Mouse (Mus musculus): Measurements from ENCODE around the gene Kctd13. TPM values are rescaled to one million over a fixed set of nuclear protein-coding genes. Genes with fewer than 3 reads are reported as not detected.

Kctd13 gene
- polyA plus RNA-seq, 1 experiment = 22.4 TPM

- WGBS = 2% methylated on average over 27 of the region's 27 CpGs
- TF ChIP-seq CTCF (IDR thresholded peaks at IDR 0.05; ENCODE audit: insufficient read depth, low read length) = no peak
- no peak for TF ChIP-seq POLR2A (IDR thresholded peaks at IDR 0.05; ENCODE audit: borderline replicate concordance, extremely low read depth, low read depth, low read length)
- Histone ChIP-seq H3K4me1 (ENCODE audit: control insufficient read depth, insufficient read depth, low read length) (peaks cover 2% of the 10 kb centered on the region; the same call in 1 of the 2 replicates), H3K4me3 (replicated peaks; ENCODE audit: extremely low read depth, low read depth, low read length) (peak overlapping the region; percentile 89)
- no peak for DNase-seq
Measured at GRCm38 (mm10) chr7:126929046-126929445, 367 bp downstream of the Kctd13 start.

GRCm38 (mm10) chr7:126932652-126933051 is 4.0 kb downstream of the Kctd13 start:
- WGBS = 82% methylated on average over 2 of the region's 2 CpGs
- Histone ChIP-seq H3K4me3 (replicated peaks; ENCODE audit: extremely low read depth, low read depth, low read length) (no peak overlapping the region), H3K4me1 (ENCODE audit: control insufficient read depth, insufficient read depth, low read length) (peaks cover 2% of the 10 kb centered on the region; the same call in 1 of the 2 replicates)
- no peak for TF ChIP-seq CTCF (IDR thresholded peaks at IDR 0.05; ENCODE audit: insufficient read depth, low read length)
- TF ChIP-seq POLR2A (IDR thresholded peaks at IDR 0.05; ENCODE audit: borderline replicate concordance, extremely low read depth, low read depth, low read length) = no peak
- DNase-seq = no peak

- no peak for TF ChIP-seq CTCF (IDR thresholded peaks at IDR 0.05; ENCODE audit: insufficient read depth, low read length)
- no peak for TF ChIP-seq POLR2A (IDR thresholded peaks at IDR 0.05; ENCODE audit: borderline replicate concordance, extremely low read depth, low read depth, low read length)
- Histone ChIP-seq H3K4me3 (replicated peaks; ENCODE audit: extremely low read depth, low read depth, low read length) (no peak overlapping the region), H3K4me1 (ENCODE audit: control insufficient read depth, insufficient read depth, low read length) (no peaks in the 10 kb centered on the region)
- WGBS = 55% methylated on average over 6 of the region's 6 CpGs
- no peak for DNase-seq
Measured at GRCm38 (mm10) chr7:126941171-126941570, 12.5 kb downstream of the Kctd13 start.

GRCm38 (mm10) chr7:126941801-126942200 is 13.1 kb downstream of the Kctd13 start:
- H3K4me1 ChIP-seq (ENCODE audit: control insufficient read depth, insufficient read depth, low read length) = no peaks in the 10 kb centered on the region
- WGBS = 78% methylated on average over 5 of the region's 5 CpGs
- DNase-seq = no peak
- TF ChIP-seq POLR2A (IDR thresholded peaks at IDR 0.05; ENCODE audit: borderline replicate concordance, extremely low read depth, low read depth, low read length) (no peak), CTCF (IDR thresholded peaks at IDR 0.05; ENCODE audit: insufficient read depth, low read length) (no peak)
- no peak overlapping the region for H3K4me3 ChIP-seq (replicated peaks; ENCODE audit: extremely low read depth, low read depth, low read length)

GRCm38 (mm10) chr7:126946530-126946929 is 17.9 kb downstream of the Kctd13 start:
- no peak for DNase-seq
- 45% methylated on average over 3 of the region's 3 CpGs for WGBS

GRCm38 (mm10) chr7:126948626-126949025 is 19.9 kb downstream of the Kctd13 start:
- Histone ChIP-seq H3K4me1 (ENCODE audit: control insufficient read depth, insufficient read depth, low read length) (0 out of 2 replicates have a peak, but pooled peaks cover 3% of the 10 kb centered on the region), H3K4me3 (replicated peaks; ENCODE audit: extremely low read depth, low read depth, low read length) (no peak overlapping the region)
- DNase-seq = no peak
- TF ChIP-seq POLR2A (IDR thresholded peaks at IDR 0.05; ENCODE audit: borderline replicate concordance, extremely low read depth, low read depth, low read length) = no peak
- no peak for TF ChIP-seq CTCF (IDR thresholded peaks at IDR 0.05; ENCODE audit: insufficient read depth, low read length)
- WGBS = 77% methylated on average over 10 of the region's 10 CpGs

More at GRCm38 (mm10) chr7:126946530-126946929, 17.9 kb downstream of the Kctd13 start:
- TF ChIP-seq POLR2A (IDR thresholded peaks at IDR 0.05; ENCODE audit: borderline replicate concordance, extremely low read depth, low read depth, low read length) = no peak
- TF ChIP-seq CTCF (IDR thresholded peaks at IDR 0.05; ENCODE audit: insufficient read depth, low read length) = peak; percentile 67
- no peak overlapping the region for H3K4me3 ChIP-seq (replicated peaks; ENCODE audit: extremely low read depth, low read depth, low read length)
- 0 out of 2 replicates have a peak, but pooled peaks cover 3% of the 10 kb centered on the region for H3K4me1 ChIP-seq (ENCODE audit: control insufficient read depth, insufficient read depth, low read length)

- 3% methylated on average over 21 of the region's 21 CpGs for WGBS
- TF ChIP-seq CTCF (IDR thresholded peaks at IDR 0.05; ENCODE audit: insufficient read depth, low read length) = no peak
- TF ChIP-seq POLR2A (IDR thresholded peaks at IDR 0.05; ENCODE audit: borderline replicate concordance, extremely low read depth, low read depth, low read length) = no peak
- H3K4me1 ChIP-seq (ENCODE audit: control insufficient read depth, insufficient read depth, low read length) = 0 out of 2 replicates have a peak, but pooled peaks cover 3% of the 10 kb centered on the region
- DNase-seq = no peak
- peak within 1 kb of the TSS; percentile 39 for H3K4me3 ChIP-seq (replicated peaks; ENCODE audit: extremely low read depth, low read depth, low read length)
Measured at GRCm38 (mm10) chr7:126949403-126949792, 20.7 kb downstream of the Kctd13 start, which contains the start of gene Asphd1. Asphd1 (minus strand) TSS chr7:126949582.

GRCm38 (mm10) chr7:126949793-126950646 is 21.3 kb downstream of the Kctd13 start, which contains the start of gene Sez6l2:
Sez6l2 (plus strand) TSS chr7:126950563.
- DNase-seq = peak; percentile 86
- no peak for TF ChIP-seq POLR2A (IDR thresholded peaks at IDR 0.05; ENCODE audit: borderline replicate concordance, extremely low read depth, low read depth, low read length)
- no peak for TF ChIP-seq CTCF (IDR thresholded peaks at IDR 0.05; ENCODE audit: insufficient read depth, low read length)
- H3K4me1 ChIP-seq (ENCODE audit: control insufficient read depth, insufficient read depth, low read length) = 0 out of 2 replicates have a peak, but pooled peaks cover 3% of the 10 kb centered on the region
- 1% methylated on average over 41 of the region's 42 CpGs for WGBS
- H3K4me3 ChIP-seq (replicated peaks; ENCODE audit: extremely low read depth, low read depth, low read length) = peak within 1 kb of the TSS; percentile 39

- 6% methylated on average over 26 of the region's 26 CpGs for WGBS
- Histone ChIP-seq H3K4me1 (ENCODE audit: control insufficient read depth, insufficient read depth, low read length) (0 out of 2 replicates have a peak, but pooled peaks cover 3% of the 10 kb centered on the region), H3K4me3 (replicated peaks; ENCODE audit: extremely low read depth, low read depth, low read length) (no peak overlapping the region)
- TF ChIP-seq POLR2A (IDR thresholded peaks at IDR 0.05; ENCODE audit: borderline replicate concordance, extremely low read depth, low read depth, low read length) = no peak
- no peak for TF ChIP-seq CTCF (IDR thresholded peaks at IDR 0.05; ENCODE audit: insufficient read depth, low read length)
- DNase-seq = no peak
Measured at GRCm38 (mm10) chr7:126950647-126951615, 22.3 kb downstream of the Kctd13 start.

Measured in lung, adult 2 months (tissue).